Mouse (Mus musculus) embryonic facial prominence, embryonic 11.5 days (tissue): Measurements from ENCODE around the gene Fam240a. TPM values are rescaled to one million over a fixed set of nuclear protein-coding genes. Genes with fewer than 3 reads are reported as not detected.

Source experiments
- microRNA-seq: library from miRNA; unstranded; fragments of <30 nt; microRNA quantifications from one replicate; pipeline ENCODE4, GENCODE M21; 2016; ENCODE audit warnings: borderline number of aligned reads
- polyA plus RNA-seq: library from polyadenylated mRNA; unstranded; fragments of >200 nt; fragmentation: Nextera tagmentation; extraction: Ambion mirVana; gene quantifications from 2 replicates; pipeline ENCODE4 v1.2.1, GENCODE M21; 2014

Fam240a gene
- polyA plus RNA-seq, 1 experiment from 2014 or later, result not detected

Small RNAs within 50 kb of the gene (microRNA-seq; reads per million reads assigned to microRNA genes)
- gene Gm24269, result not detected

Other genes with a start within 250 kb of the Fam240a start
- gene Myl3, start 175.0 kb downstream of the Fam240a start, polyA plus RNA-seq, result 2.8 and 14.9 TPM in 2 replicates
- gene Pth1r, start 169.7 kb downstream of the Fam240a start, polyA plus RNA-seq, result 37.8 and 39.8 TPM in 2 replicates
- gene Prss42, start 118.7 kb downstream of the Fam240a start, polyA plus RNA-seq, result not detected in 2 replicates
- not detected in 2 replicates for gene Prss44, start 102.9 kb downstream of the Fam240a start, polyA plus RNA-seq
- gene Prss43, start 90.2 kb downstream of the Fam240a start, polyA plus RNA-seq, result not detected in 2 replicates
- not detected in 2 replicates for gene Prss45, start 82.3 kb downstream of the Fam240a start, polyA plus RNA-seq
- not detected in 2 replicates for gene Prss46, start 72.4 kb downstream of the Fam240a start, polyA plus RNA-seq
- gene Prss50, start 58.9 kb downstream of the Fam240a start, polyA plus RNA-seq, result 0.26 and 0.69 TPM in 2 replicates
- gene Als2cl, start 37.0 kb downstream of the Fam240a start, polyA plus RNA-seq, result 1.1 TPM in 2 replicates
- 0.13 and 0.29 TPM in 2 replicates for gene Tmie, start 36.7 kb downstream of the Fam240a start, polyA plus RNA-seq
- gene Tdgf1, start 29.3 kb upstream of the Fam240a start, polyA plus RNA-seq, result not detected in 2 replicates
- gene Lrrc2, start 34.7 kb upstream of the Fam240a start, polyA plus RNA-seq, result 0.20 and 0.74 TPM in 2 replicates
- 0.13 and 0.28 TPM in 2 replicates for gene Rtp3, start 73.7 kb upstream of the Fam240a start, polyA plus RNA-seq
- gene Ltf, start 102.4 kb upstream of the Fam240a start, polyA plus RNA-seq, result 0.66 and 1.1 TPM in 2 replicates
- gene Ccrl2, start 140.7 kb upstream of the Fam240a start, polyA plus RNA-seq, result 0.76 and 0.99 TPM in 2 replicates
- 48.4 and 49.2 TPM in 2 replicates for gene Lrrfip2, start 200.7 kb upstream of the Fam240a start, polyA plus RNA-seq